Mouse (Mus musculus): ENCODE data around the gene Rack1. TPM values are rescaled to one million over a fixed set of nuclear protein-coding genes. Genes with fewer than 3 reads are reported as not detected.

Rack1 gene
- polyA plus RNA-seq, 1 experiment from 2014 or later: 864 TPM

DNA sequence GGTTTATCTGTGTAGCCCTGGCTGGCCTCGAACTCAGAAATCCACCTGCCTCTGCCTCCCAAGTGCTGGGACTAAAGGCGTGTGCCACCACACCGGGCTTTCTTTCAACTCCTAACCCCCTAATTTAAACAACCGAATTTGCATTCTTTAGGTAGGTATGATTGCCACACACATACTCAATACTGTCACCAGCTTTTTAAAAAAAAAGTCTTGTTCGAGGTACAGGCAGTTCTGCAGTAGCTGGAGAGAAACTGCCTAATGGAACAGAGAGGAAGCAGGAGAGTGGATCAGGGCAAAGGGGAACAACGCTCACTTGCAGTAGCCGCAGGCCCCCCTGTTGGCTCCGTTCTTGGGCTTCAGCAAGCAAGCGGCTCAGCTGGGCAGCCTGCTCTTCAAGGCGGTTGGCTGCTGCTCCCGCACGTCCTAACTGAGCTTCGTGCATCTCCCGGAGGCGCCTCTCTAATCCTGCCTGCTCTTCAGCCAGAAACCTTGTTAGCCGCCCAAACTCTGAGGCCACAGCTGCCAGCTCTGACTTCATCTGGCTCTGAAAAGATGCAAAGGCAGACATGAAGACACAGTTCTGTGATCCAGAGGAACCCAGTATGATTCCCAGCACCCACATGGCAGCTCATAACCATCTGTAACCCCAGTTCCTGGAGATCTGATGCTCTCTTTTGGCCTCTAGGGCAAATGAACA lies 8.8 kb downstream of the Rack1 start:
- DNase-seq (ENCODE audit: low spot score) (no peak), ATAC-seq (ENCODE audit: insufficient number of reproducible peaks, low FRiP score, low TSS enrichment, low read depth) (no peak)
- Histone ChIP-seq H3K4me3 (ENCODE audit: low read depth, low read length) (no peak overlapping the region), H3K9me3 (ENCODE audit: control insufficient read depth, low read length) (no peaks in the 10 kb centered on the region), H3K4me2 (ENCODE audit: low read depth, severe bottlenecking) (no peak overlapping the region), H3K9ac (ENCODE audit: low read length) (no peak overlapping the region), H3K4me1 (ENCODE audit: control insufficient read depth, insufficient read depth, low read length) (no peaks in the 10 kb centered on the region), H3K36me3 (ENCODE audit: control insufficient read depth, insufficient read depth, low read length) (peaks cover 25% of the 10 kb centered on the region), H3K27me3 (ENCODE audit: control insufficient read depth, insufficient read depth, low read length) (no peaks in the 10 kb centered on the region), H3K27ac (replicated peaks; ENCODE audit: low read depth, low read length) (no peak overlapping the region)
- whole genome bisulfite sequencing: 75% methylated on average over 16 of the region's 16 CpGs

DNA sequence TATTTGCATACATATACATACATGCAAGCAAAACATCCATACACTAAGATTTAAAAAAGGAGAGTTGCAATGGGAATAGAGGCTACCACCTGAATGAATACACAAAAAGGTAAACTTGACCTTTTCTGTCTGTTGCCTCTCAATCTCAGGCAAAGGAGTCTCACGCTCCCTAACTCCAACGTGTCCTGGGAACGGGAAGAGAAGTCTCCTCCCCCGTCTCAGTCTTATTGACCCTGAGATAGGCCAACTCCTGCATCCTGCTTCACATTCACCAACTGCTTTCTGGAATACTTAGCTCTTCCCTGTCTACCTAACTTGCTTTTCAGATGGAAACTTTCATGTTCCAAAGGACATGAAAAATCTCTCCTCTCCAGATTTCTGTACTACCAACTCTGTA lies 9.3 kb downstream of the Rack1 start:
- H3K4me2 ChIP-seq (ENCODE audit: low read depth, severe bottlenecking): no peak overlapping the region
- H3K4me3 ChIP-seq (ENCODE audit: low read depth, low read length): no peak overlapping the region
- WGBS: 69% methylated on average over 4 of the region's 4 CpGs
- H3K4me1 ChIP-seq (ENCODE audit: control insufficient read depth, insufficient read depth, low read length): no peaks in the 10 kb centered on the region
- DNase-seq (ENCODE audit: low spot score): no peak
- no peaks in the 10 kb centered on the region for H3K27me3 ChIP-seq (ENCODE audit: control insufficient read depth, insufficient read depth, low read length)
- no peak for ATAC-seq (ENCODE audit: insufficient number of reproducible peaks, low FRiP score, low TSS enrichment, low read depth)
- H3K27ac ChIP-seq (replicated peaks; ENCODE audit: low read depth, low read length): no peak overlapping the region
- H3K9ac ChIP-seq (ENCODE audit: low read length): no peak overlapping the region
- no peaks in the 10 kb centered on the region for H3K9me3 ChIP-seq (ENCODE audit: control insufficient read depth, low read length)
- peaks cover 20% of the 10 kb centered on the region for H3K36me3 ChIP-seq (ENCODE audit: control insufficient read depth, insufficient read depth, low read length)

DNA sequence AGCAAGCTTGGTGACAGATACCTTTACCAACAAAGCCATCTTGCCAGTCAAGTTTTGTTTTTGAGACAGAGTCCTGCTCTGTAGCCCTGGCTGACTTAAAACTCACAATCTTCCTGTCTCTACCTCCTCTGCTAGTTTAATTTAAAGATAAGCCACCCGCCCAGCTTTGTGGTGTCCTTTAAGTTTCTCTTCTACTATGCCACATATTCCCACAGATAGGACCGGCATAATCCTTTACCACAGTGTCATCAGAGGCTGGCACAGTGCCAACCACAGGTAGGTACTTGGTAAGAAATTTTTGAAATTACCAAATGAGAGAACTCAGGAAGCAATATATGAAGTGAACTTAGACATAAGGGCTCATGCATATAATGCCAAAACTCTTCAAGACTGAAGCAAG lies 10.0 kb downstream of the Rack1 start:
- Histone ChIP-seq H3K27me3 (ENCODE audit: control insufficient read depth, insufficient read depth, low read length) (no peaks in the 10 kb centered on the region), H3K36me3 (ENCODE audit: control insufficient read depth, insufficient read depth, low read length) (peaks cover 14% of the 10 kb centered on the region), H3K4me3 (ENCODE audit: low read depth, low read length) (no peak overlapping the region), H3K4me2 (ENCODE audit: low read depth, severe bottlenecking) (no peak overlapping the region), H3K9ac (ENCODE audit: low read length) (no peak overlapping the region), H3K9me3 (ENCODE audit: control insufficient read depth, low read length) (no peaks in the 10 kb centered on the region), H3K4me1 (ENCODE audit: control insufficient read depth, insufficient read depth, low read length) (no peaks in the 10 kb centered on the region), H3K27ac (replicated peaks; ENCODE audit: low read depth, low read length) (no peak overlapping the region)
- no peak for DNase-seq (ENCODE audit: low spot score)
- WGBS: 95% methylated on average over 2 of the region's 2 CpGs
- ATAC-seq (ENCODE audit: insufficient number of reproducible peaks, low FRiP score, low TSS enrichment, low read depth): no peak

DNA sequence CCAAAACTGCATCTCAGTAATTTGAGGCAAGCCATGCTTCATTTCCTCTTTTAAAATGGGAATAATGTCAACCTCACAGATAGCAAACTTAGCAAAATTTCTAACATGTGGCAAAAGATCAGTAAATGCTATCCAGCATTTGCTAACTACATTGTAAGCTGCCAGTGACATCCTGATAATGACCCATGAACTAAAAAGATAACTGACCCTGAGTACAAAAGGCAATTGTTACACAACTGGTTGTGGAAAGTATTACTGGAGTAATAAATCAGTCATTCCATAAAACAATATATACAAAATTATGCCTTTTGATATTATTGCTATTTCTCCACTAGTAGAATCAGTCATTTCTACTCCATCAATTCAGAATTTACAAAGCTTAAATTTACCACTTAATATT lies 13.7 kb downstream of the Rack1 start:
- ATAC-seq (ENCODE audit: insufficient number of reproducible peaks, low FRiP score, low TSS enrichment, low read depth): no peak
- Histone ChIP-seq H3K4me2 (ENCODE audit: low read depth, severe bottlenecking) (no peak overlapping the region), H3K27ac (replicated peaks; ENCODE audit: low read depth, low read length) (no peak overlapping the region), H3K9me3 (ENCODE audit: control insufficient read depth, low read length) (no peaks in the 10 kb centered on the region), H3K4me3 (ENCODE audit: low read depth, low read length) (no peak overlapping the region), H3K4me1 (ENCODE audit: control insufficient read depth, insufficient read depth, low read length) (0 out of 2 replicates have a peak, but pooled peaks cover 3% of the 10 kb centered on the region), H3K9ac (ENCODE audit: low read length) (no peak overlapping the region), H3K36me3 (ENCODE audit: control insufficient read depth, insufficient read depth, low read length) (peaks cover 8% of the 10 kb centered on the region), H3K27me3 (ENCODE audit: control insufficient read depth, insufficient read depth, low read length) (no peaks in the 10 kb centered on the region)
- no peak for DNase-seq (ENCODE audit: low spot score)

DNA sequence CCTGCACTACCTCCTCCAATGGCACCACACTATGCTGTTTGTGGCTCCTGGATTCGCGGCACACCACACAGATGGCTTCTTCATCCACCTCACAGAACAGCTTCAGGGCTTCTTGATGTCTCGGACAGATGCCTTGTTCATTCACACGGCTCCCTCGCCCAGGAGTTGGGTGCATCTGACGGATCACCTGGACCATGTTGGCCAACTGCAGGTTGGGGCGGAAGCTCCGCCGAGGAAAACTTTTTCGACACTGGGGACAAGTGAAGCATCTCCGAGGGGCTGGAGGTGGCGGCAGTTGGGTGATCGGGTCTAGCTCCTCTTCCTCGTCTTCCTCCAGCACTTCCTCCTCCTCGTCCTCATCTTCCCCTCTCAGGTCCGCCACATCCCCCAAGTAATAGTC lies 15.7 kb downstream of the Rack1 start:
- Histone ChIP-seq H3K9ac (ENCODE audit: low read length) (no peak overlapping the region; the same call in 1 of the 2 replicates), H3K36me3 (ENCODE audit: control insufficient read depth, insufficient read depth, low read length) (peaks cover 4% of the 10 kb centered on the region; the same call in 1 of the 2 replicates), H3K4me3 (ENCODE audit: low read depth, low read length) (peak overlapping the region; percentile 66), H3K9me3 (ENCODE audit: control insufficient read depth, low read length) (no peaks in the 10 kb centered on the region), H3K4me2 (ENCODE audit: low read depth, severe bottlenecking) (peak overlapping the region; percentile 76), H3K4me1 (ENCODE audit: control insufficient read depth, insufficient read depth, low read length) (0 out of 2 replicates have a peak, but pooled peaks cover 3% of the 10 kb centered on the region), H3K27ac (replicated peaks; ENCODE audit: low read depth, low read length) (no peak overlapping the region), H3K27me3 (ENCODE audit: control insufficient read depth, insufficient read depth, low read length) (no peaks in the 10 kb centered on the region)
- no peak for ATAC-seq (ENCODE audit: insufficient number of reproducible peaks, low FRiP score, low TSS enrichment, low read depth)
- DNase-seq (ENCODE audit: low spot score): no peak
- WGBS: 81% methylated on average over 16 of the region's 16 CpGs

DNA sequence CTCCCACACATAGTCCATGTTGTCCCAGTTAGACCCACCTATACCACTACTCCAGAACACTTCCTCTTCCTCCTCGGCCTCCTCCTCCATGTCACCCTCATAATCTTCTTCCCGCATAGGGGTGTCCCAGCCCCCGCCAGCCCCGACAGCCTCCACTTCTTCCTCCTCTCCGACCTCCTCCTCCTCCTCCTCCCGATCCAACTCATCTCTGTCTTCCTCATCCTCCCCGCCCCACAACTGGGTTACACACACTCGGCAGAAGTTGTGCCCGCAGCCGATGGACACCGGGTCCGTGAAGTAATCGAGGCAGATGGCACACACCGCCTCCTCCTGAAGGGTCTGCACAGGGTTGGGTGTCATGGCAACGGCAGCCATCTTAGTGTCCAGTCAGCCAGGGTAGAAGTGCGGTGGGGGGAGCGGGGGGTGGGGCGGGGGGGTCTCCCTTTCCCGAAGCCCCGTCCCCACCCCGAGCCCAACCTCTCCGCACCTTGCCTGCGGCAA lies 16.2 kb downstream of the Rack1 start:
- H3K36me3 ChIP-seq (ENCODE audit: control insufficient read depth, insufficient read depth, low read length): peaks cover 4% of the 10 kb centered on the region; the same call in 1 of the 2 replicates
- H3K4me2 ChIP-seq (ENCODE audit: low read depth, severe bottlenecking): peak overlapping the region; percentile 76
- H3K27ac ChIP-seq (replicated peaks; ENCODE audit: low read depth, low read length): 0 out of 2 replicates have a peak overlapping the region, but pooled peaks have one; percentile 11
- WGBS: 7% methylated on average over 23 of the region's 23 CpGs
- H3K9ac ChIP-seq (ENCODE audit: low read length): peak overlapping the region; percentile 76
- peak; percentile 36 for ATAC-seq (ENCODE audit: insufficient number of reproducible peaks, low FRiP score, low TSS enrichment, low read depth)
- H3K27me3 ChIP-seq (ENCODE audit: control insufficient read depth, insufficient read depth, low read length): no peaks in the 10 kb centered on the region
- 0 out of 2 replicates have a peak, but pooled peaks cover 3% of the 10 kb centered on the region for H3K4me1 ChIP-seq (ENCODE audit: control insufficient read depth, insufficient read depth, low read length)
- H3K9me3 ChIP-seq (ENCODE audit: control insufficient read depth, low read length): no peaks in the 10 kb centered on the region
- no peak for DNase-seq (ENCODE audit: low spot score)
- H3K4me3 ChIP-seq (ENCODE audit: low read depth, low read length): peak overlapping the region; percentile 66

DNA sequence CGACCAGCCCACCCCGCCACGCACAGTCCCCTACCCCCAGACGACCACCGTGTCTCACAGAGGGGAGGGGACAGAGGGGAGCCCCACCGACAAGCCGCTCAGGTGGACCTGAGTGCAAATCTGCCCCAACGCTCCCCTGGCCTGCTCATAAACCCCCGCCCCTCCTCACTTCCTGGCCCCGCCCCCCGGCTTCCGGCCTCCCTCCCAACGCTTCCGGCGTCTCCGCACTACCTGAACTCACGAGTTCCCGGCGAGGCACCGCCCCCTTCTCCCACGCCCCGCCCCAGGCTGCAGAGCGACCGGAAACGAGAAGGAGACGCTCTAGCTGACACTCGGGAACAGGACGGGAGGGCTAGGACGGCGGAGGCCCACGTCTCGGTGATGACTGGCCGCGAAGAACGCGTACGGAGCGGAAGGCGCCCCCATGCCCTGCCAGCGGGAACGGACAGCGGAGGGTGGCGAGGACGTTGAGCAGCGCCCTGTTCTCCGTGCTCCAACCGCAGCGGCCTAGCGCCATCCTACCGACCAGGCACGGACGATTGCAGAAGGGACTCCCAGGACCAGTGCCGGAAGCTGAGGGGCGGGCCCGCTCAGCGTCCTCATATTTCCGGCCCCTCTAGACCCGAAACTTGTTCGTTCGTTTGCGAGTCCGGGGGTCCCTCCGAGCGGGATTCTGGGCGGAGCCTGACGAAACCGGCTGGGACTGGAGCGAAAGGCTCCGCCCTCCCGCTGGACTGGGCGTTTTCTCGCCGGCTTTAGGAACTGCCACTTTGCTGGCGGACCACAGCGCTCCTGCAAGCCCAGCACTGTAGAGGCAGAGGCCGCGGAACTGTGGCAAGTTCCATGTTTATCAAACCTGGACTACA lies 16.9 kb downstream of the Rack1 start, which contains the start of gene Trim41:
Gene Trim41, minus strand, starts transcription at position 554 of the 866 bp plus-strand sequence.
- Histone ChIP-seq H3K27me3 (ENCODE audit: control insufficient read depth, insufficient read depth, low read length) (no peaks in the 10 kb centered on the region), H3K4me2 (ENCODE audit: low read depth, severe bottlenecking) (peak within 1 kb of the TSS; percentile 76), H3K9me3 (ENCODE audit: control insufficient read depth, low read length) (no peaks in the 10 kb centered on the region), H3K9ac (ENCODE audit: low read length) (peak within 1 kb of the TSS; percentile 76), H3K27ac (replicated peaks; ENCODE audit: low read depth, low read length) (peak within 1 kb of the TSS; percentile 83; the same call in 1 of the 2 replicates), H3K4me1 (ENCODE audit: control insufficient read depth, insufficient read depth, low read length) (0 out of 2 replicates have a peak, but pooled peaks cover 3% of the 10 kb centered on the region), H3K4me3 (ENCODE audit: low read depth, low read length) (peak within 1 kb of the TSS; percentile 66), H3K36me3 (ENCODE audit: control insufficient read depth, insufficient read depth, low read length) (peaks cover 4% of the 10 kb centered on the region; the same call in 1 of the 2 replicates)
- under 1% methylated on average over 63 of the region's 77 CpGs for WGBS
- peak; percentile 99 for DNase-seq (ENCODE audit: low spot score)
- ATAC-seq (ENCODE audit: insufficient number of reproducible peaks, low FRiP score, low TSS enrichment, low read depth): peak; percentile 96

DNA sequence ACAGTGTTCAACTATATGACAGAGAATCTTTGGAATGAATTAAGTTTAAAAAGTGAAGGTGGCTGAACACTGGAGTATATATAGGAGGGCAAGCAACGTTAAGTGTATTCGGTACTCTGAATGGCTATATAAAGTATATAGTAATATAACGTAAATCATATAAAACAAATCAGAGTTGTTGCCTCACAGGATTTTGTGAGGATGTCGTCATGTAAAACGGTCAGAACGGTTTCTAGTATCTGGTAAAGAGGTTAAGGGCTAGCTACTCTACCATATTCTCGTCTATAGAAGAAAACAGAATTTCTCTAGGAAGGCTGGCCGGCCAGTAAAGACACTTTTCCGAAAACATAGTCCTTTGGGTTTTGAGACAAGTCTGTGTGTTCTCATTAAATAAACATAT lies 17.7 kb downstream of the Rack1 start:
- DNase-seq (ENCODE audit: low spot score): no peak
- 10% methylated on average over 9 of the region's 9 CpGs for WGBS
- H3K36me3 ChIP-seq (ENCODE audit: control insufficient read depth, insufficient read depth, low read length): peaks cover 4% of the 10 kb centered on the region; the same call in 1 of the 2 replicates
- peak overlapping the region; percentile 66 for H3K4me3 ChIP-seq (ENCODE audit: low read depth, low read length)
- no peaks in the 10 kb centered on the region for H3K27me3 ChIP-seq (ENCODE audit: control insufficient read depth, insufficient read depth, low read length)
- H3K9me3 ChIP-seq (ENCODE audit: control insufficient read depth, low read length): no peaks in the 10 kb centered on the region
- no peak overlapping the region; the same call in 1 of the 2 replicates for H3K9ac ChIP-seq (ENCODE audit: low read length)
- H3K4me1 ChIP-seq (ENCODE audit: control insufficient read depth, insufficient read depth, low read length): 0 out of 2 replicates have a peak, but pooled peaks cover 3% of the 10 kb centered on the region
- no peak overlapping the region for H3K27ac ChIP-seq (replicated peaks; ENCODE audit: low read depth, low read length)
- no peak for ATAC-seq (ENCODE audit: insufficient number of reproducible peaks, low FRiP score, low TSS enrichment, low read depth)
- H3K4me2 ChIP-seq (ENCODE audit: low read depth, severe bottlenecking): peak overlapping the region; percentile 76
